Mouse (Mus musculus): ENCODE data around the gene Efhb.

The Efhb gene

DNA sequence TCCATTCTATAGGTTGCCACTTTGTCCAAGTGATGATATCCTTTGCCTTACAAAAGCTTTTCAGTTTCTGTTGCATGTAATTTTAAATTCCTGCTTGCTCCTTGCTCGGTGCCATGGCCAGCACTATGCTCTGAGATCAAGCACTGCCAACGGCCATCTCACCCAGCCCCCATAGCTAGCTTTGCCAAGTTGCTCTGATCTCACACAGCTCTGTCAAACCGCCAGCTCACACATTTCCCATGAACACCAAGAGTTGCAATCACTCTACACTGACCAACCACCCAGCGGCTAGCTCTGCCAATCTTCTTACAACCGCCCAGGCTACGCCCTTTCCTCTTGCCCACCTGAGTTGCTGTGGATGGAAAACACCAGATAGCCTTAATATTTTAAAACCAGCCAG is 99.0 kb downstream of the Efhb start:
- no peak for DNase-seq (ENCODE audit: low spot score in 2 of 2)
